Mouse (Mus musculus): ENCODE measurements around the gene Fbxo33. TPM values are rescaled to one million over a fixed set of nuclear protein-coding genes. Genes with fewer than 3 reads are reported as not detected.
A peak's percentile ranks its signal among the peaks of the same experiment; 100 is the strongest.
"Not testable (repeated sequence)": the region's sequence is repeated elsewhere in the genome, so short reads cannot be mapped to it uniquely, and the experiment has no call there.

Gene Fbxo33
- 6.8 and 7.2 TPM in 2 replicates for polyA plus RNA-seq (2015; fragmentation: Nextera tagmentation; extraction: Ambion mirVana)

DNA sequence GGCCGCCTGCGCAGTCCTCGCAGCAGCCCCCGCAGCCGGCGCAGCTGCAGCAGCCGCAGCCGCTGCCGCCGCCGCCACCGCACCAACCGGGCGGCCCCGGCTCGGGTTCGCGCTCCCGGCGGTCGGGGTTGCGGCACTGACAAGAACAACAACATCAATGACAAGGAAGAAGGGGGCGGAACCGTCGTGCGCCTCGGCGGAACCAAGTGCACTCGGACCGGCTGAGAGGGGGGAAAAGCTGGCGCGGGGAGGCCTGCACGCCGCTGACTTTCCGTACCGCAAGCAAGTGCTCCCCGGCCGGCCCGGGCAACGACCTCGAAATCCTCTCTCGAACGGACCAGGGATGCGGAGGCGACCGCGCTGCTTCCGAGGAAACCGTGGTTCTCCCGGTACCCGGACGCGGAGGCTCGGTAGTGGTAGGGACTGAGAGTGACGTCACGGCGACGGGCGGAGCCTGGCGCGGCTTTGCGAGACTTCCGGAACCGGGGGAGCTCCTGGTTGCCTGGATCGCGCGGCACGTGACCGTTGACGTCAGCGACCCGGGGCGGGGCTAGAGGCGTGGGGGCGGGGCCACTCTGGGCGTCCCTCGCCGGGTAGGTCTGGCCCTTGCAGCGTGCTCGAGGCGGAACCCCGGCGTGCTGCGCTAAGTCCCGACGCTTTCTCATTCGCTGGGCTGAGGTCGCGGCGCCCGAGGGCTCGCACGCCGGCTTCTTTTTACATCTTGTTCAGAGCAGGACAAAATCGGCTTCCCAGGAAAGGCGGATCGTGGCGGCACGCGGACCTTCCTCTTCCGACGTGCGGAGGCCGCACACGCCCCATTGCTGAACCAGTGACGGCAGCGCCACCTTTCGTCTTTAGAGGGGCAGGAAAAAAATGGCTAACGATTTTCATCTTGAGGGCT is at the start of gene Fbxo33:
Fbxo33 (minus strand) TSS at position 401 of the 901 bp plus-strand sequence.
- no peaks in the 10 kb centered on the region for H3K27me3 ChIP-seq
- peak; percentile 99 for ATAC-seq (ENCODE audit: low FRiP score)
- peak within 1 kb of the TSS; percentile 93 for H3K9ac ChIP-seq
- H3K36me3 ChIP-seq, result no peaks in the 10 kb centered on the region
- H3K4me2 ChIP-seq, result peak within 1 kb of the TSS; percentile 85
- H3K4me3 ChIP-seq, result peak within 1 kb of the TSS; percentile 78
- under 1% methylated on average over 102 of the region's 109 CpGs for WGBS
- peak within 1 kb of the TSS; percentile 97 for H3K27ac ChIP-seq
- no peaks in the 10 kb centered on the region for H3K9me3 ChIP-seq
- peaks cover 30% of the 10 kb centered on the region for H3K4me1 ChIP-seq (replicated peaks)

DNA sequence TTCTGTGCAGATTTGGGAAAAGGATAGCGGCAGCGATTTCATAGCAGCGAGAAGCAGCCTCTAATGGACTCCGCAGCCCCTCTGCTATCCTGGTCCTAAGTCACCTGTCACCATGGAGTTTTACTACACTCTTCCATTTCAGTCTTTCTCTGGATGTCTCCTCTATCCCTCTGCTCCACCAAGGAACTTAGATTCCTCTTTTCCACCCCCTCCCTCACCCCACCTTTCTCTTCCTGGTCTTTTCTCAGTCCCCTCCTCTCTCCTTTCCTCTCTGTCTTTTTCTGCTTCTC is 46.4 kb upstream of the Fbxo33 start:
- 76% methylated on average over 4 of the region's 4 CpGs for WGBS
- Histone ChIP-seq H3K27me3 (no peaks in the 10 kb centered on the region), H3K4me2 (peak overlapping the region; percentile 49), H3K27ac (0 out of 2 replicates have a peak overlapping the region, but pooled peaks have one; percentile 23), H3K4me3 (peak overlapping the region; percentile 15; the same call in 1 of the 2 replicates), H3K9ac (0 out of 2 replicates have a peak overlapping the region, but pooled peaks have one; percentile 58), H3K36me3 (no peaks in the 10 kb centered on the region), H3K9me3 (no peaks in the 10 kb centered on the region), H3K4me1 (replicated peaks) (peaks cover 13% of the 10 kb centered on the region)
- peak; percentile 28; the same call in 1 of the 2 replicates for ATAC-seq (ENCODE audit: low FRiP score)

DNA sequence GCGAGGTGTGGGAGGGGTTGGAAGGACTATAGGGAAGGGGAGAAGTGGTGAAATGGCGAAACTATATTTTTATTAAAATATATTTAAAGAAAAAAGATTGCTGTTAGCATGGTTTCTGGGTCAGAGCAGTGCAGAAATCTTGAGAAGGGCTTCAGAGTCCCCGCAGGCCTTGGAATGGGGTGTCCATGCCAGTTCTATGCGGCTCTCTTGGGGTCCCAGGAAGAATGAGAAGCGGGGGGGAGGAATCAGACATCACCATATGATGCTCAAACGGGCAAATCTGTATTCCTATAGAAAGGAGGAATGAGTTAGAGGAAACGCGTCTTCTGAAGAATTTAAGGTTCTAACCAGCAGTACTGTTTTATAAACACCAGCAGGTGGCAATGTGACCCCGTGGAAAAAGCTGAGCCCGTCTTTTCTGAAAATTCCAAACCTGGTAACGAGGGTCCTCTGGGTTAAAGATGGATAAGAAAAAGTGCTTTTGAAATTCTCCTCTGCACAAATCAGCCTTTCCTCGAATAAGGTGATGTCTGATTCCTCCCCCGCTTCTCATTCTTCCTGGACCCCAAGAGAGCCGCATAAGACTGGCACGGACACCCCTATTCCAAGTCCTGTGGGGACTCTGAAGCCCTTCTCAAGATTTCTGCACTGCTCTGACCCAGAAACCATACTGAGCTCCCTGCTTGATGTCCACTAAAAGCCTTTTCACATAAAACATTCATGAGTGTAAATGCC is 45.8 kb upstream of the Fbxo33 start:
- 31% methylated on average over 15 of the region's 15 CpGs for WGBS
- H3K9me3 ChIP-seq, result no peaks in the 10 kb centered on the region
- peak overlapping the region; percentile 49 for H3K4me2 ChIP-seq
- peak; percentile 55 for ATAC-seq (ENCODE audit: low FRiP score)
- peak overlapping the region; percentile 58; the same call in 1 of the 2 replicates for H3K9ac ChIP-seq
- no peaks in the 10 kb centered on the region for H3K27me3 ChIP-seq
- H3K4me1 ChIP-seq (replicated peaks), result peaks cover 18% of the 10 kb centered on the region
- H3K4me3 ChIP-seq, result peak overlapping the region; percentile 15; the same call in 1 of the 2 replicates
- no peaks in the 10 kb centered on the region for H3K36me3 ChIP-seq
- peak overlapping the region; percentile 23; the same call in 1 of the 2 replicates for H3K27ac ChIP-seq

DNA sequence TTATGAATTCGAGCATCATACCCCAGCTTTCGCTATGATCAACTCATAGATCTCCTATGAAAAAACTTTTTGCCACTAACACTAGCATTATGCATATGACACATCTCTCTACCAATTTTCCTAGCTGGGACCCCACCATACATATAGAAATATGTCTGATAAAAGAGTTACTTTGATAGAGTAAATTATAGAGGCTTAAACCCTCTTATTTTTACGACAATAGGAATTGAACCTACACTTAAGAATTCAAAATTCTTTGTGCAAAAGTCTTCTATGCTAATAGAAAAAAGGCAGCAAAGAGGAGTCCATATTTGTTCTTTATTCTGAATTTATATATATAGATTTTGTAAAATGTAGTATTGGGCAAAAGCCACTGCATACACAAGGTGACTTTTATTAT is 43.3 kb upstream of the Fbxo33 start:
- Histone ChIP-seq H3K9me3 (no peaks in the 10 kb centered on the region), H3K4me2 (no peak overlapping the region), H3K36me3 (no peaks in the 10 kb centered on the region), H3K27ac (no peak overlapping the region), H3K9ac (no peak overlapping the region), H3K4me1 (replicated peaks) (peaks cover 22% of the 10 kb centered on the region), H3K27me3 (no peaks in the 10 kb centered on the region), H3K4me3 (no peak overlapping the region)
- WGBS, result 89% methylated on average over 3 of the region's 3 CpGs
- ATAC-seq (ENCODE audit: low FRiP score), result no peak

DNA sequence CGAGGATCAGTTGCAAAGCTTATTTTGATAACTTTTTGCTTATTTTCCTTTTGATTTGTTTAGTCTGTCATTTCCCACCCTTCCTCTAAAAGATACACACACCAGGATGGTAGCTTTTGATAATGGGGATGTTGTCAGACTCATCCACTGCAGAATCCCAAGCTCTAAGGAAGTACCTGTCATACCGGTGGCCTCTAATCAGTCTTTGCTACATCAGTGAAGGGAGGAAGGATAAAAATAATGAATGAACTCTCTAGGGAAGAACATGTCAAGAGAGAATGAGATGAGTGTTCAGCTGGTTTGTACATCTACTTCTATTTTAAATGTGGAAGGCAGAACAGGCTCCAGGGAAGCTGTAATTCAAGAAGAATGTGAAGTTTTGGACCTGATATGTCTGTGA is 41.3 kb upstream of the Fbxo33 start:
- H3K9me3 ChIP-seq, result no peaks in the 10 kb centered on the region
- H3K4me2 ChIP-seq, result no peak overlapping the region
- H3K36me3 ChIP-seq, result no peaks in the 10 kb centered on the region
- 58% methylated on average over 2 of the region's 2 CpGs for WGBS
- peaks cover 19% of the 10 kb centered on the region for H3K4me1 ChIP-seq (replicated peaks)
- H3K4me3 ChIP-seq, result no peak overlapping the region
- H3K9ac ChIP-seq, result no peak overlapping the region
- ATAC-seq (ENCODE audit: low FRiP score), result no peak
- no peaks in the 10 kb centered on the region for H3K27me3 ChIP-seq
- H3K27ac ChIP-seq, result peak overlapping the region; percentile 68

DNA sequence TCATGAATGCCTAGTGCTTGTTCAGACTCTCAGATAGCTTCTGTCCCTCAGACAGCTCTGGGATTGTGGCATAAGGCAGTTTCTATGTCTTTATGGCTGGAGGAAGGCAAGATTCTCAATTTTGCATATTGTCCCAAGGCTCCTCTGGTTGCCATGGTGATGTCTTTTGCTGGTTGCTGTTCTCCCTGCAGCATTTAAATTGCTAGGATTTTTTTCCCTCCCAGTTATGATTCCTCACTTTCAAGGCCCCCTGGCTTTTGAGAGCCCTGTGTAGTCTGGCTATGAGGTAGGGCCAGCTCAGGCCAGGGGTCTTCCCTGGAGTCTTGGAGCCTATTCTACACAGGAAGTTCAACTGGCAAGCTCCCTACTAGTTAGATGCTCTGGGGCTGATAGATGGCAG is 40.8 kb upstream of the Fbxo33 start:
- no peak overlapping the region for H3K4me2 ChIP-seq
- H3K9me3 ChIP-seq, result no peaks in the 10 kb centered on the region
- peak; percentile 81 for ATAC-seq (ENCODE audit: low FRiP score)
- H3K27me3 ChIP-seq, result no peaks in the 10 kb centered on the region
- H3K9ac ChIP-seq, result no peak overlapping the region
- H3K4me3 ChIP-seq, result no peak overlapping the region
- peaks cover 15% of the 10 kb centered on the region for H3K4me1 ChIP-seq (replicated peaks)
- peak overlapping the region; percentile 68 for H3K27ac ChIP-seq
- H3K36me3 ChIP-seq, result no peaks in the 10 kb centered on the region

DNA sequence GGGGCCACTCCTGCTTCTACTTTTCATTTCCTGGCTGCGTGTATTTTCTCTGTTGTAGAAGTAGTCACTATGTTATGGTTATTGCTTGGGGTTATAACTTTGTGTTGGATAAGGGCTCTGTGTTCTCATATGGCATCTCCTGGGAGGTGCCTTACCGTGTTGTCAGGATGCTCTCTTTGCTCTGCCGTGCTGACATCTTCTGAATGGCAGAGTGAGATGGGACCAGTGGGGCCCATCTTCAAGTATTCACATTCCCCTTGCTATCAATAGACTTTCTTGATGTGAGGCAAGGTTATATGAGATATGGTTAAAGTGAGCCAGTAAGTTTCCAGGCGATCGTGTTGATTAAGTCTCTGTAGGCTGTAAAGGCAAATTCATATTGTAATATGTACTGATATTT is 39.5 kb upstream of the Fbxo33 start:
- Histone ChIP-seq H3K9me3 (no peaks in the 10 kb centered on the region), H3K36me3 (no peaks in the 10 kb centered on the region), H3K9ac (no peak overlapping the region), H3K4me1 (replicated peaks) (peaks cover 15% of the 10 kb centered on the region), H3K27me3 (no peaks in the 10 kb centered on the region), H3K27ac (no peak overlapping the region), H3K4me3 (no peak overlapping the region), H3K4me2 (no peak overlapping the region)
- no peak for ATAC-seq (ENCODE audit: low FRiP score)
- WGBS, result 87% methylated on average over 5 of the region's 5 CpGs

DNA sequence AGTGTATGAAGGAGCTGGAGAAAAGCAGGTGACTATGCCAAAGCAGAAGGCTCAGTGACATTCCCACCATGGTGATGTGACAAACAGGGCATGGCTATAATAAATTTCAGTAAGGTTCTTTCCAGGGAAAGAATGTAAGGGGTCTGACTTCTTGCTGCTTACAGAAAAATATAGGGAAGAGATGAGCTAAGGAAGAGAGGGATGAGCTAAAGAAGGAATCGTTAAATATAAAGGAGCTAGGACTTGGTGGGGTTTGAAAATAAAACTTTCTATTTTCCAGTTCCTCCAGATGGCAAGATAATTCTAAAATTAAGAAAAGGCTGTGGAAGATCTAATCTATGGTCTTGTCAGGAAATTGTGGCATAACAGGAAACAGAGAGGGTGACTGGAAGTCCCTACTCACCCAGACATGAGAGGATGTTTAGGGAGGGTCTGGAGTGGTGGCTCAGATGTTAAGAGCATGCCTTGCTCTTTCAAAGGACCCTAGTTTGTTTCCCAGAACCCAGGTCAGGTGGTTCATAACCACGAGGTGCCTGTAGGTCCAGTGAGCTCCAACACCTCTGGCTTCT is 30.8 kb upstream of the Fbxo33 start:
- H3K27me3 ChIP-seq, result no peaks in the 10 kb centered on the region
- H3K9me3 ChIP-seq, result no peaks in the 10 kb centered on the region
- 82% methylated on average over 2 of the region's 2 CpGs for WGBS
- H3K27ac ChIP-seq, result no peak overlapping the region
- no peak overlapping the region for H3K9ac ChIP-seq
- no peak for ATAC-seq (ENCODE audit: low FRiP score)
- H3K4me1 ChIP-seq (replicated peaks), result no peaks in the 10 kb centered on the region
- no peaks in the 10 kb centered on the region for H3K36me3 ChIP-seq
- H3K4me3 ChIP-seq, result no peak overlapping the region
- no peak overlapping the region for H3K4me2 ChIP-seq

DNA sequence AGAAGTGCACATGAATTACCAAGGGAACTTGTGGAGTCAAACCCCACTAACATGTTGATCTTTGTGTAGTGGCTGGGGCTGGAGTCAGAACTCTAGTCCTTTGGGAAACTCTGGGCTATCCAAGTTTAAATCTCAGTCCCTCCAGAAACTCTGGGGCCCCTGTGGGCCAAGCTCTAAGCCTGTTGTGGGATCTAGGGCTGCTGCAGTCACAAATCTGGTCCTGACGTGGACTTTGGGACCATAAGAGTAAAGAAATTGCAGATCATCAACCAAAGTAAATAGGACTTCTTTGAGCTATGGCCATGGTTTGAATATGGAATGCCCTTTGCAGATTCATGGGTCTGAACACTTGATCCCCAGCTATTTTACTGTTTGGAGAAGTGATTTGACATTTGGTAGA is 29.4 kb upstream of the Fbxo33 start:
- no peak overlapping the region for H3K4me2 ChIP-seq
- no peaks in the 10 kb centered on the region for H3K9me3 ChIP-seq
- no peak overlapping the region for H3K4me3 ChIP-seq
- H3K36me3 ChIP-seq, result no peaks in the 10 kb centered on the region
- H3K9ac ChIP-seq, result no peak overlapping the region
- WGBS, result 86% methylated on average over 1 of the region's 1 CpGs
- H3K27ac ChIP-seq, result no peak overlapping the region
- ATAC-seq (ENCODE audit: low FRiP score), result no peak
- no peaks in the 10 kb centered on the region for H3K27me3 ChIP-seq
- H3K4me1 ChIP-seq (replicated peaks), result no peaks in the 10 kb centered on the region

DNA sequence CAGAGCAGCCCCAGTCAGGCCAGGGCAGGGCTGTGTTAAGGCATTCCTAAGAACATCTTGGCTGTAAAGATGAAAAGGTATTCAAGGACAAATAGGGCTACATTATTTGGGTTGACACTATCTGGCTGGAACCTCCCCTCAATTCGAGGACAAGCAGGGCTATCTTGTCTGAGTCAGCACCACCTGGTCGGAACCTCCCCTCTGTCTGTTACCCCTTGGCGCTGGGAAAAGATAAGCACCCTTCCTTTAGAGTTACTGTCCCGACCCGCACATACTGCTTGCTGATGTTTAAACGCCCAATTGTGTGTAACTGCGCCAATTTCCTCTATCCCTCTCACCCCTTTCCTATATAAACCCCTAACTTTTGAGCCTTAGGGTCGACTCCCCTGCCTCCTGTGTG is 21.5 kb upstream of the Fbxo33 start:
- H3K9ac ChIP-seq; H3K9me3 ChIP-seq; H3K27me3 ChIP-seq; H3K4me3 ChIP-seq; ATAC-seq (ENCODE audit: low FRiP score); H3K27ac ChIP-seq; H3K36me3 ChIP-seq; H3K4me1 ChIP-seq (replicated peaks); H3K4me2 ChIP-seq: not testable (repeated sequence)
- 88% methylated on average over 8 of the region's 8 CpGs for WGBS

DNA sequence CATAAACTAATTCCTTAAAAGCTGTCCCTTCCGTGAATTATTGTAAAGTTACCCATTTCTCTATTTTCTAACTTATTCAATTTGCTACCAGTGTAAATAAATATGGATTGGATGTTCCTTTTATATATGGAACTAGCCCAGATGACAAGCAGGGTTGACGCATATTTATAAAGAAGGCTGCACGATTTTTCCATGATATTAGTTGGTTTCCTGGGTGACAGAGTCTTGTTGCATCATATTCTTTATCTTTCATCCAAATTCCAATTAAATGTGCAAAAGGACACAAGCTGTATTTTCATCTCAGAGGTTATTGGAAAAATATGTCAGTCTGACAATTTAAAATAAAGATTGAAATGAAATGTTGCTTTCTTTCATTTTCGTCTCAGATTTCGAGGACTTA is 18.9 kb upstream of the Fbxo33 start:
- H3K4me2 ChIP-seq, result no peak overlapping the region
- no peaks in the 10 kb centered on the region for H3K9me3 ChIP-seq
- ATAC-seq (ENCODE audit: low FRiP score), result no peak
- no peaks in the 10 kb centered on the region for H3K36me3 ChIP-seq
- no peak overlapping the region for H3K4me3 ChIP-seq
- H3K27me3 ChIP-seq, result no peaks in the 10 kb centered on the region
- H3K27ac ChIP-seq, result no peak overlapping the region
- no peak overlapping the region for H3K9ac ChIP-seq
- 90% methylated on average over 5 of the region's 5 CpGs for WGBS
- no peaks in the 10 kb centered on the region for H3K4me1 ChIP-seq (replicated peaks)

DNA sequence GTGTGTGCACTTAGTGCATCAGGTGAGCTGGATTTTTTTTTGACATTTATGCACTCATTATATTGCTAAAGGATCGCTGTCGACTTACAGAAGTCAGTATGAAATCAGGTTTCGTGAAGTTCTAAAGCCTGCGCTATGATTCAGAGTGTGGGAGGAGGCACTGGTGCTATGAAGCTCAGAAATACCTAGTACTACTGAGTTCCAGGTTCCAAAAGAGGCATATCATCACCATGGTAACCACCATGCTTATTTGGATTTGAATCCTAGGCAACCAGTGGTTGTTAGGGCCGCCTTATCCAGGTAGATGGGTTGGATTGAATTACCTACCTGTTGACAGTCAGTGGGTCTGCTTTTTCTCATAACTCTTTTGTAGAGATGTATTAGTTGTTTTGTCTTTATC is 8.9 kb upstream of the Fbxo33 start:
- H3K27ac ChIP-seq, result no peak overlapping the region
- no peak for ATAC-seq (ENCODE audit: low FRiP score)
- H3K27me3 ChIP-seq, result no peaks in the 10 kb centered on the region
- no peaks in the 10 kb centered on the region for H3K9me3 ChIP-seq
- no peak overlapping the region for H3K4me2 ChIP-seq
- 92% methylated on average over 5 of the region's 5 CpGs for WGBS
- H3K36me3 ChIP-seq, result no peaks in the 10 kb centered on the region
- no peaks in the 10 kb centered on the region for H3K4me1 ChIP-seq (replicated peaks)
- H3K9ac ChIP-seq, result no peak overlapping the region
- H3K4me3 ChIP-seq, result no peak overlapping the region

Data from hindbrain, embryonic 13.5 days (tissue).